Mouse (Mus musculus) embryonic fibroblast, embryonic 13.5 days (primary cell): Measurements from ENCODE around the gene Aldh1a2.

Experiments
- CTCF ChIP-seq: IDR thresholded peaks from 2 replicates; pipeline ENCODE4 v1.5.1; 2011; ENCODE audit warnings: mild to moderate bottlenecking, control low read depth, low read length, moderate library complexity, borderline replicate concordance; ENCODE audit not compliant: insufficient read depth
- POLR2A ChIP-seq: IDR thresholded peaks from 2 replicates; pipeline ENCODE4 v1.6.1; 2011; ENCODE audit warnings: low read depth, mild to moderate bottlenecking, control low read depth, low read length, moderate library complexity

DNA sequence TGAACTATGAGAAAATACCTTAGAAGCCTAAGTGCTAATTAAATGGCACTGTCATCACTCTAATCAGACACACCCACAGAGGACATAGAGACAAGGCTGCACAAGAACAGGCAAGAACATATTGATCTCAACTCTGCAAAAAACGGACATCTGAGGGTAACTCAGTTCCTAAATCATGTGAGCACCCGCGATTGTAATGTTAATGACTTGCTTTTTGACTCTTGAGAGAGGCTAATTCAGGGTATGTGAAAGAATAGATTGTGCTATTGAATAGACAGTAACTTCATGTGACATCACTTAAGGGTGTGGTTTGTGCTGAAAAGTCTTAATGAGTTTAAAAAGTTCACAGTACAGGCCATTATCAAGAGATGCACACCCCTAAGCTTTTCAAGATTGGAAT, 116.1 kb downstream of the Aldh1a2 start:
- no peak for TF ChIP-seq POLR2A
- TF ChIP-seq CTCF, result no peak
